Mouse (Mus musculus): Measurements from ENCODE around the gene Dnase1l1.

- TF ChIP-seq CTCF (conservative IDR thresholded peaks at IDR 0.05; ENCODE audit: low read length), result no peak
- no peak for TF ChIP-seq POU5F1 (IDR thresholded peaks at IDR 0.05; ENCODE audit: borderline replicate concordance, low read length)
- no peak for TF ChIP-seq NANOG (IDR thresholded peaks at IDR 0.05; ENCODE audit: borderline replicate concordance, low read length)
These were observed 4.2 kb downstream of the Dnase1l1 start for GRCm38 (mm10) chrX:74277916-74278315.
